Mouse (Mus musculus) granulocyte monocyte progenitor cell, adult 5-6 weeks (primary cell): Measurements from ENCODE around the gene Prg3. TPM values are rescaled to one million over a fixed set of nuclear protein-coding genes. Genes with fewer than 3 reads are reported as not detected.

Experiments used
- ATAC-seq: replicated peaks from 2 replicates; pipeline ENCODE4 v1.8.0; 2016; ENCODE audit warnings: mild to moderate bottlenecking, moderate TSS enrichment, inconsistent platforms; ENCODE audit not compliant: poor library complexity, severe bottlenecking
- total RNA-seq, 2 experiments: library from RNA; stranded (forward) in 1 of 2; stranded (reverse) in 1 of 2; fragments of 200-712, 200-1000 nt in 1 of 2; fragments of >200 nt in 1 of 2; fragmentation: Nextera tagmentation in 1 of 2; gene quantifications; 2 replicates each; pipeline ENCODE4 v1.2.3; 2014 to 2017

Gene Prg3
- total RNA-seq, 2 experiments from 2014 or later = 10.5 to 17.0 TPM

DNA sequence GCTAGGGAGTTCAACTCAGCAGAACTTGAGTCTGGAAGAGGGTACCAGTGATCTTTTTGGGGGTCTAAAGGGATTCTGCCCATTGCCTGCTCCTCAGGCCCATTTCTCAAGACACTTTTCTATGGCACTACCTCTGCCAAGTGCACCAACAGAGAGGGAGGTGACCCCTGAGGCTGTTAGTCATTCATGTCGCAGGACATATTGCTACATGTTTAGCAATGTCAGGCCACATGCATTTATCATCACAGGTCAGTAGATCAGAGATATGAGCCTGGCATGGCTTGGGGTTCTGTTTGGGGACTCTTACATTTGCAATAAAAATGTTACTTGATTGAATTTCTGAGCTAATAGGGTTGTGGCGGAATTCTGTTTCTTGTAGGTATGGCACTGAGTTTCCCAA, 12.4 kb upstream of the Prg3 start:
- peak; percentile 52 for ATAC-seq

DNA sequence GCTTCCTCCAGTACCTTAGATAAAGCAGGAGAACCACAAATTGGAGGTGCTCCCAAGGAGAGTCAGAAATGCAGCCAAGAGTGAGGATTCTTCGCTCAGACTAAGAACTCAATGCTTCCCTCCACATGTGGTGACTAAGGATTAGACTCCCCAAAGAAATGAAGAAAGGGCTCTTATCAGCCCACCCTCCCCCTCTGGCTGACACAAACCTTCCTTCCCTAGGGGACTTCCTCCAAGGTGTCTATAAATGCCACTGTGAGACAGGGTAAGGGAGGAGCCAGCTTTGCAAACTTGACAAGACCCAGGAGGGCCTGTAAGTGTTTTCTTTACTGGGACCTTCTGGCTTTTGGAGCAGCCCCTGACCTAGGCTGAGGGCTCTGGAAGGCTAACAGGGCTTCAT, 7.8 kb upstream of the Prg3 start, which contains the start of gene Prg2:
TSS of gene Prg2 (plus strand) at position 274 of the 400 bp plus-strand sequence.
- peak; percentile 57 for ATAC-seq

DNA sequence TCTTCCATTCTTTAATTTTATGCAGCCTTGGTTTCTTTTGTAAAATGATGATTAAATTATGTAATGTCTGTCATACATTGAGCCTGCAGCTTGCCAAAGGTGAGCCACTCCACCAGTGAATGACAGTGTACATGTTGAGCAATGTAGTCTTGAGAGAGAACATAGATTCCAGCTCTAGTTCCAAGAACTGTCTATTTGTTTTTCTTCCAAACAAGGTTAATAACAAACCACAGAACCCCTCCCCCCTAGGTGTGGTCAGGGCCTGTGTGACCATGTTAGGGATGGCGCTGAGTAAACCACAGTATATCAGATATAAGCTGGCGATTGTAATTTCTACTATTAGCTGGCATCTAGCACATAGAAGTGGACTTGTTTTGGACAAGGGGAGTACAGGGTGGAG, 8.4 kb downstream of the Prg3 start:
- peak; percentile 41 for ATAC-seq

DNA sequence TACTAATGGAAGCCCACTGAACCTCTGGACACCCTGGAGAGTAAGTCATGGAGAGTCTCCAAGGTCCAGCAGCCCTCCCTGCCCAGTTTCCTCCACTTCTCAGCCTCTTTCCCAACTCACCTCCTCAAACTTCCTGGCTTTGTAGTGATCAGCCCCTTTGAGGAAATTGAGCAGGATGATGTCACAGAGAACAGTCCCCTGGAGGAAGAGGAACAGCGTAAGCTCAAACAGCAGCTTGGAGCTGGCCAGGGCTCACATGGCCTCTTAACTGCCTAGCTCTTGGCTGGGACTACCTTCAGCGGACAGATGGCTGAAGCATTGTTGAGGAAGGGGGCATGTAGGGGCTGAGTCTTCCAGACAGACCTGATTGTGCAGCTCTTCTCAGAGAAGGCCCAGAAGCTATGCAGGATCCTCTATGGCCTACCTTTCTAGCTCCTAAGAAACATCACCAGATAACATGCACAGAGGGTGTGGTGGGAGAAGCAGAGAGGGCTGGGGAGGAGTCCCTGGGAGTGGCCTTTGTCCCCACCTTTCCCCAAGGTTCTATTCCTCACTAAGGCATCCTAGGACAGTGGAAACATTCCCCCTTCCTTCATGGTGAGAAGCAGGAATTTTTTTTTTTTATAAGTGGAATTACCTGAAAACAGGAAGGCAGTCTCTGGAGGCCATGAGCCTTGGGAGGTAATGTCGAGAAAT, 11.6 kb downstream of the Prg3 start:
- ATAC-seq = peak; percentile 86

DNA sequence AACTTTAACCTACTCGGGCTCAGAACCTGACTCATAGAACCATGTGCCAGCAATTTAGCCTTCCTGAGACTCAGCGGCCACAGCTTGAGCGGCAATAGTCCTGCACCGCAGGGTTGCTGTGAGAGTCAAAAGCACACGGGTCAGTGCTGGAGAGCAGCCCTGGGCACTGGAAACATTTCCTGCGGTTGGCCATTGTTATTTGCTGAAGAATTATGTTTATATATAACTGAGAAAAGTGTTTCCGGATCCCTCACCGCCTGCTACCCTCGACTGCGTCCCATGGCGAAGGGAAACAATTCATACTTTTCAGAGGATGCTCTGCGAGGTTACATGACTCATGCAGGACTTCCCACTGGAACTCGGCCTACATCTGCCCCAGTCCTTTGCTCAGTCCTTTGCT, 13.5 kb downstream of the Prg3 start:
- no peak for ATAC-seq

DNA sequence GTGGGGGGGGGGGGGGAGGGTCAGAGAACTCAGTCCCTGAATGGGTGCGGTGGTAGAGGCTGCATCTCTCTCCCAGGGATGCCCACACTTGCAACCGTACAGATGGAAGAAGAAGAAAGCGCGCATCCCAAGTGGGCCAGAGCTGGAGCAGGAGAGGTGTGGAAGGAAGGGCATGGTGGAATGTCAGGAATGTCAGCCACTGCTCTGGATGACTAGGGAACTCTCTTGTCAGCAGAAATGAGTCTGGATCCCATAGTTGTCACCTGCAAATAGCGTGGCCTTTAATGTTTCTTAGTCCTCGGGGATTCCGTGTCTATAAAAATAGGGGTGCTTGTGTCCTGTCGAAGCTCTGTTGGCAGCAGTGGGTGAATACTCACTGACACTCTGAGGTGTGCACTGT, 14.6 kb downstream of the Prg3 start:
- ATAC-seq = no peak

DNA sequence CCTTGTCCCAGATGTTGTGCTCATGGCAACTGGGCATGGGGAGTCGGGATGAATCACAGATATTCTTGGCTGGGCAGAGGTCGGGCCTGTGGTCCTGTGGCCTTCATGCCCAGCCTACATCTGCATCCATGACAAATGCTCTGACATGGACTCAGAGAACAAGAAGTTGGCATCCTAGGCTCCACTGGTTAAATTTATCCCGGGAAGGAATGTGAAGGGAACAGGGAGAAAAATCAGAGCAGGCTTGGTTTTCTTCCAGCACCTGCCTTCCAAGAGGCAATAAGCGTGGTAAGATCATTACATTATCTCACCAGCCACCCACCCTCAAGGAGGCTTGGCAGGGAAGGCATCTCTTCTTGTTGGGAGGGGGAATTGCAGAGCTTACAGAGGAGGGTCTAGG, 16.3 kb downstream of the Prg3 start:
- no peak for ATAC-seq

DNA sequence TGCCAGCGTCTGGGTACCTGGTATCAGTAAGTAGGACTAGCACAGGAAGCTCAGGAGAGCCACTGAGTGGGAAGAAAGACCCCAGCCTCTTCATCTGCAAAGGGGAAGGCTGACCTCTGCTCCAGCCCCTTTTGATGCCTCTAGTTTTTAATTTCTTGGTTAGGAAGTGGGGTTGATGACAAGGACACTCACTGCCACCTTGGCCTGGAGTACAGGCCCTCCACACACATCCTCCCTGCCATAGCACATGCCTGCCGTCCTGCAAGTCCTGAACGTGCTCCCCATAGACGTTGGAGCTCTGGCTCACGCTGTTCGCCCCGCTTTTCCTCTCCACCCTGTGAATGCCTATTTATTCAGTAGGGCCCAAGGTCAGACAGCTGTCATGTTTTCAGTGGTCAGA, 18.6 kb downstream of the Prg3 start:
- ATAC-seq = no peak

DNA sequence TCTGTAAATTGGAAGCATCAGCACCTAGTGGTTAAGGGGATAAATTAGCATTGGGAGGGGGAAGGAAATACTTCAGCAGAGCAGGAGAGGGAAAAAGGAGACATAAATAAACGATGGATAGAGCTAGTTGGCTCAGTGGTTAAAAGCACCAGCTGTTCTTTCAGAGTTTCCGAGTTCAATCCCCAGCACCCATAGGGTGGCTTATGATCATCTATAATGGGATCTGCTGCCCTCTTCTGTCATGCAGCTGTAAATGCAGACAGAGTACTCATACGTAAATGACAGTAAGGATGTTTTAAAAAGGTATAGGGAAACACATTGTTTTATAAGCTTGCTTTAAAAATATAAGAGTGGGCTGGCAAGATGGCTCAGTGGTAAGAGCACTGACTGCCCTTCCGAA, 19.7 kb downstream of the Prg3 start:
- peak; percentile 89 for ATAC-seq

DNA sequence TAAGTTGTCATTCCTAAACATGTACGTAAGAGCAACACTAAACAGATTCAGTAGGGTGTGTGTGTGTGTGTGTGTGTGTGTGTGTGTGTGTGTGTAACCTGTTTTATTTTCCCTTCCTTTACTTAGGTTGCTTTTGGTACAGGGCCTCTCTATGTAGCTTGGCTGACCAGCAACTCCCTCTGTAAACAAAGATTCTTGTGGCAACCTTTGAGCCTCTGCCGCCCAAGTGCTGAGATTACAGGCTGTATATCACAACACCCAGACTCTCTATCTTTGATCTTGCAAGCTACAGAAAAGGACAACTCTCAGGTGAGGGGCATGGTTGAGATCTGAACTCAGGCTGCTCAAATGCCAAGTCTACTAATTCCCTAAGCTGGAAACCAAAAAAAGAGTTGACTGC, 21.2 kb downstream of the Prg3 start:
- ATAC-seq = no peak

DNA sequence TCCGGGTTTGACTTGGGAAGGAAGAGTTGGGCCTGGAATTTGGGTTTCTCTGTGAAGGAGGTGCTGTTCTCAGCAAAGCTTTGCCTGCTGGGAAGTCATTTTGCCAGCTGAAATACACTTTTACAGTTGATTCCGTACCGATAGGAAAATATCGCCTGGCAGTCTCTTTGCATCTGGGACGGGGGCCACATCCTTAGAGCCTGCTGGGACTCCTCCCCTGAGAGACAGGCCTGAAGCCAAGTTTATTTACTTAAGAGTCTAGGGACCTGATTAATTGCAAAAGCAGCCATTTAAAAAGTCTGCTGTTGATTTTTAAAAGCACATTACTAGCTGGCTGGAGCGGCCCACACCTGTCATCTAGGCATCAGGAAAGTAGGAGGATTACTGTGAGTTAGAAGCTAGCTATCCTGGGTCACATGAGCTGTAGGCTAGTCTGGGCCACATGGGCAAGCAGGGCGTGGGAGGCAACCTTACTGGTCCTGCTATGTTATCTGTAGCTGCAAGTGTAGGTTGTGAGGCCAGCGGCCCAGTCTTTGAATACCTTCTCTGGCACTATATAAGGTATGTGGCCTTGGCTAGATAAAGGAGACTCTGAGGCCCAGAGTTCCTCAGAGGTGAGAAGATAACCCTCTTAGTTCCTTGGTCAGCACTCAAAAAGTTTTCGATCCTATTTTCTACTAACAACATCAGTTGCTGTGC, 24.0 kb downstream of the Prg3 start:
- ATAC-seq = no peak

DNA sequence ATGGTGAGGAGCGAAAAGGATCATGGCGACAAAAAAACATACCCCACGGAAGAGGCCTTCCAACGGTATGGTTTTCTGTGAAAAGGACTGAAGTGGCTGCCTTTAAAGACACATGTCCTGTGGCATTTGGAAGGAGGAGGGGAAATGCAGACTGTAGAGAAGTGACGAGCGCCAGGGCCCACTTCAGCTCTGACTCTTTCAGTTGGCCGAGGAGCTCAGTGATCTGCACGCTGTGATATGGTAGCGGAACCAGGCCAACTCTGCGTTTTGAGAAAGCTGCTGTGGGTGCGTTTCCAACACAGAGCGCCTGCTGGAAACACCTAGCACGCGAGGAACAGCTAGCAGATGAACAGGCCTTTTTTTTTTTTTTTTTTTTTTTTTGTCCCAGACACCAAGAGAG, 24.7 kb downstream of the Prg3 start:
- no peak for ATAC-seq

DNA sequence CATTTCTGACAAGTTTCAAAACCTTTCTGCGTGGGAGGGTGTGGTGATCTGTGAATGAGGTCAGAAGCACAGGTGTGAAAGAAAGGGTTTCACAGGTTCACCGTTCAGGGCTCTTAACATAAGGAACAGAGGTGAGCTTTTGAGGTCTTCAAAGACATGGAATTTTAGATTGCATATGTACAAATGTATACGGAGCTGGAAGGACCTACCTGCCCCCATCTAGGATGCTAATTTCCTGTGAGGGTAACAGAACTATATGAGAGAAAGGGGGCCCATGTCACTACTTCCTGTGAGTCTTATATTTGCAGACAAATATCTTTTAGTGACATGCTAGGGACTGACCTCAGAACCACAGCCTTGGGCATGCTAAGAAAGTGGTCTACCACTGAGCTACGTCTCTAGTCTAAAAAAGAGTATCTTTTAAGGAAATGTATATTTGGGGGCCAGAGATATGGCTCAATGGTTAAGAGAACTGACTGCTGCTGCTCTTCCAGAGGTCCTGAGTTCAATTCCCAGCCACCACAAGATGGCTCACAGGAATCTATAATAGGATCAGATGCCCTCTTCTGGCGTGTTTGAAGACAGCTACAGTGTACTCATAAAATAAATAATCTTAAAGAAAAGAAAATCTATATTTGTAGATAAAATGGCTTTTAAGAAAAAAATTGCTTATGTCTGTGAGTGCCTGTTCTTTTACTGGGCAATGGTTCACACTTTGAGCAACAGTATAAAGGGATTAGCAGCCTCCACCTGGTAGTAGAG, 26.0 kb downstream of the Prg3 start:
- ATAC-seq = peak; percentile 18; the same call in 1 of the 2 replicates

DNA sequence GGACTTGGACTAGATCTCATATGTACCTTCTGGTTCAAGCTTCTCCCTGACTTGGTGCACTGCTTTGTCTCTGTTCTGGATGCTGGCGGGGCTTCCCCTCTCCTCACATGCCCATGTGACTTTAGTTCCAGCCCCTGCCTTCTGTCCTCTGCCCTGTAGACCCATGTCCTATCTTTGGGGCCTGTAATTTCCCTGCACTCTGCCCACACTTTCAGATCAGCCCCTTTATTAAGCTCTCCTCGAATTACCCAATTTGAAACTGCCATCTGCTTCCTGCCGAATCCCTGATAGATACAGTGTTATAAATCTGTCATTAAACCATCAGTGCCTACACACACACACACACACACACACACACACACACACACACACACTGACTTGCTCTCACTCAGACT, 26.6 kb downstream of the Prg3 start:
- ATAC-seq = peak; percentile 68

DNA sequence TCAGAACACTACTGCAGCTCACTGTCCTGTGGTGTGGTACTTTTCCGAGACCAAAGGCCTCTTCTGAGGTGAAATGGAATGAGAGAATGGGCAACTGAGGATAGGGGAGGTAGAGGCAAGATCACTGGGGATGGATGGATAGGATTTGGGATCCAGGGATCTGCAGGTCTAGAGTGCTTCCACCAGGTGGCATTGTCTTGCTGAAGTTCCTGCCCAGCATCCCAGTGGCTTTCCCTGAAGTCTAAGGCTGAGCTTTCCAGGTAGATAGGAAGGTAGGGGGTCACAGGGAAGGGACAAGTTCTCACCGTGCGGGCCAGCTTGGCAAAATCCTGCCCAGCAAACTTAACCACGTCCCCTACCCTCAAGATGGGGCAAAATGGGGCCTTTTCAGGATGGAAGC, 34.0 kb downstream of the Prg3 start:
- ATAC-seq = 0 out of 2 replicates have a peak, but pooled peaks have one; percentile 27

DNA sequence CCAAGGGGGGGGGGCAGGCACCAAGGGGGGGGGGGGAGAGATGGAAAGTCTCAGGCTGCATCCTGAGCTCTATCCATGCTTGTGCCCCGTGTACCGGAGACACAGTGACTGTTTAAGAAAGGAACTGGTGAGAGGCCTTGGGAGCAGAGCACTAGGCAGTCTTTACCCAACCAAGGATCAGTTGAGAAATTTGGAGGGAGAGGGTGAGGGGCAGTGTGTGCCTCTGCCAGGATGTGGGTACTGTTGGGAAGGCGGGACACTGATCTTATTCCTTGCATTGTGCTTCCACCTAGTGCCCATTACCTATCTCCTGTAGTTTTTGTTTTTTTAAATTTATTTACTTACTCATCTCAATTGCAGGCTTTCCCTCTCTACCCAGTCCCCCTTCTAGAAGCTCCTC, 38.2 kb downstream of the Prg3 start:
- ATAC-seq = peak; percentile 51

DNA sequence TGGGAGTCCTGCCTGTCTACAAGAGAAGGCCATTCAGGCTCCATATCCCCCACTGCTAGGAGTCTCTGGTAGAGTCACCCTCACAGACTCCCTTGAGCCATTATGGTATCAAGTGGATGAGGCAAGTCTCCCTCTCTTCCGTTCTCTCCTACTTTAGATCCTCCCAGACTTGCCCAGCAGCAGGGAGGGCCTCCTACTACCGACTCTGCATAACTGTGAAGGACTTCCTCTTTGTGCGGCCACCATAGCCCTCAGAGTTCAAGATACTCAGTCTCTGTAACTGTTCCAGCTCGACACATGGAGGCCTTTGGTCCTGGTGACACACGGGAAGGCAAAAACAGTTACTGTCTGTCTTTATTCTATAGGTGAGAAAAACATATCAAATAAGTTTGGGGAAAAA, 39.3 kb downstream of the Prg3 start:
- ATAC-seq = peak; percentile 72

DNA sequence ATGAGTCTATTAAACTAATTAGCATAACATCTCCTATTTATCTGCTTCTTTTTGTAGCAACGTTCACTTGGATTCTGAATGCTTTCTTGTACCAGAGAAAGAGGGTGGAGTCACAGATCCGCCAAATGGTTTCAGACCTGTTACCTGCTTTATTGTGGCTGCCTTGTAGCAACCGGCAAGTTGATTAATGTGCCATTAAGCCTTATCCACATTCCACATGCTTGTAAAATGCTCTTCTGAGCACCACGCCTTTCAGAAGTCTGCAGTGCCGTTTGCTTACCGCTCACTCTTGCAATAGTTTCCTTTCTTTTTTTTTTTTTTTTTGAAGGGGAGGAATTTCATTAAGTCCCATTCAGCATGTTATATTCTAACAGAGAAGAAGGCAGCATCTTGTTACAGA, 41.9 kb downstream of the Prg3 start:
- ATAC-seq = no peak

DNA sequence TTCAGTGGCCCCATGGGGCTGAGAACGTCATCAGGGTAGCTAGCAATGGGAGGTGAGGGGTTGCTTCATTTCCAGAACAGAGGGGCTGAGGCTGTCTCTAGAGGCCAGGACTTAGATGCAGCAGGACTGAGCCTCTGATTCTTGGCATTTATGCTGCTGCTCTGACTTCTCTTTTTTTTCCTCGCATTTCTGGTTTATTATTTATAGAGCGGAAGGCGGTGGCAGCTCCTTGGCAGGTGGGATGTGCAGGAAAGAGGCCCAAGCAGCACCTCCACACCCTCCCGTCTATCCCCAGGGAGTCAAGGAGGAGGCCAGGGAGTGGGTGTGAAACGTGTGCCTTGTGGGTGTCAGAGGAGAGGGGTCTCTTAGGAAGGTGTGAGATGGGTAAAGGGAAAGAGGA, 43.0 kb downstream of the Prg3 start:
- ATAC-seq = peak; percentile 6; the same call in 1 of the 2 replicates

DNA sequence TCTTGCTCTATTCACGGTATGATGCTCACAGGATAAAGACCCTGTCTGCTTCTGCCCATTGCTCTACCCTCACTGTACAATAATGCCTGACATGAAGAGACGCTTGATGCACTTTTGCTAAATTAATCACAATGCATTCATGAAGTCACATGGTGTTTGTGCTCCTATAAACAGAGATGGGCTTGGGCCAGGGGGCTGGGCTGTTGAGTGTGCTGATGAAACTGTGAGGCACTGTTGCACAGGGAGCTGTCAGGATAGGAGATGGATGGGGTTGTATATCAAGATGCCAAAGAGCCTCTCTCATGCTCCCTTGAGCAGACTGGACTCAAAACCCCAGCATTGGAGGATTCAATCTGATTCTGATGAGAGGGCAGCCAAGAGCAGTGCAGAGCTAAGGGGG, 45.1 kb downstream of the Prg3 start:
- no peak for ATAC-seq

DNA sequence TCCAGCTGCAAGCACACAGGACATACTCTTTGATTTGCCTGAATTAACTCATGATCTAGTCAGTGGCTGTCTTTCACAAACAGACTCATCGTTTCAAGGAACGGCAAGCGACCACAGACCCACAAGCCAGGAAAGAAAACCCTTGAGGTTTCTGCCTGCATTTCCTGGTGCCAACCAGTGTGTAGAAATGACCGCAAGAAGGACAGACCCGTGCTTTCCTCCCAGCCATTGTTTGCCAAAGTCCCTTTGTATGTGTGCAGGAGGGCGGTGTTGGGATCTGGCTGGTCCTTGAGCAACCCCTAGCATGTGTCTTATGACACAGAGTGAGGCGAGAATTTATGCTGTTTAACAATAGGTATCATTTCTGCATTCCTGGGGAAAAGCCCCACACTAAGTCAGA, 46.2 kb downstream of the Prg3 start:
- peak; percentile 72 for ATAC-seq
